ENCODE assay signal across 8 mouse cellular contexts in genomic region chr7:126797411-126798126, GRCm38 (mm10). TPM values are rescaled to one million over a fixed set of nuclear protein-coding genes. Genes with fewer than 3 reads are reported as not detected.
DNase-seq lines count a peak whose midpoint lies in the region; ATAC-seq and TF ChIP-seq lines count a peak whose summit lies in the region.

Gene Fam57b (plus strand): TSS chr7:126797668.

- peak within 1 kb of the TSS; percentile 94 for H3K4me2 ChIP-seq in hindbrain, postnatal 0 days (ENCODE audit: low read depth, low read length)
- H3K4me2 ChIP-seq in neural tube, embryonic 15.5 days, result peak within 1 kb of the TSS; percentile 89

- H3K4me3 ChIP-seq in hindbrain, postnatal 0 days (ENCODE audit: low read length), result peak within 1 kb of the TSS; percentile 84
- peak within 1 kb of the TSS; percentile 85 for H3K4me3 ChIP-seq in neural tube, embryonic 15.5 days (replicated peaks)

- no peak for ATAC-seq in hindbrain, postnatal 0 days
- no peak for ATAC-seq in neural tube, embryonic 15.5 days (ENCODE audit: low FRiP score)

- H3K4me1 ChIP-seq in hindbrain, postnatal 0 days (ENCODE audit: insufficient read depth, low read length), result peaks cover 5% of the 10 kb centered on the region
- peaks cover 51% of the 10 kb centered on the region for H3K4me1 ChIP-seq in neural tube, embryonic 15.5 days

- H3K36me3 ChIP-seq in hindbrain, postnatal 0 days (ENCODE audit: insufficient read depth, low read length), result peaks cover 23% of the 10 kb centered on the region
- peaks cover 36% of the 10 kb centered on the region for H3K36me3 ChIP-seq in neural tube, embryonic 15.5 days

- H3K9me3 ChIP-seq in hindbrain, postnatal 0 days (ENCODE audit: low read length), result no peaks in the 10 kb centered on the region
- H3K9me3 ChIP-seq in neural tube, embryonic 15.5 days (replicated peaks), result no peaks in the 10 kb centered on the region

- H3K9ac ChIP-seq in hindbrain, postnatal 0 days (replicated peaks; ENCODE audit: low read length), result peak within 1 kb of the TSS; percentile 86
- H3K9ac ChIP-seq in neural tube, embryonic 15.5 days (replicated peaks), result peak within 1 kb of the TSS; percentile 81

- 15% methylated on average over 21 of the region's 21 CpGs for WGBS in hindbrain, postnatal 0 days
- 26% methylated on average over 21 of the region's 21 CpGs for WGBS in neural tube, embryonic 15.5 days

- no peak for TF ChIP-seq CTCF in hindbrain, postnatal 0 days (IDR thresholded peaks at IDR 0.05; ENCODE audit: low read depth)

- H3K27ac ChIP-seq in hindbrain, postnatal 0 days, result peak within 1 kb of the TSS; percentile 94
- peak within 1 kb of the TSS; percentile 95 for H3K27ac ChIP-seq in neural tube, embryonic 15.5 days (replicated peaks)

- DNase-seq in layer of hippocampus, adult 8-10 months (ENCODE audit: low spot score in 2 of 2), result no peak
- DNase-seq in layer of hippocampus, adult 9-10 months (ENCODE audit: low spot score), result no peak
- DNase-seq in brain, adult 2 months (ENCODE audit: low read depth, low spot score), result peak; percentile 71
- DNase-seq in gastrocnemius, adult 8-10 months (ENCODE audit: low spot score in 2 of 2), result no peak
- peak; percentile 68 for DNase-seq in hindbrain, postnatal 0 days (ENCODE audit: low spot score)
- peak; percentile 39 for DNase-seq in liver
- no peak for DNase-seq in urinary bladder, postnatal 25 days (ENCODE audit: low spot score)

- H3K27me3 ChIP-seq in hindbrain, postnatal 0 days (ENCODE audit: insufficient read depth, low read length), result no peaks in the 10 kb centered on the region
- no peaks in the 10 kb centered on the region for H3K27me3 ChIP-seq in neural tube, embryonic 15.5 days (replicated peaks)

RNA-seq across cellular contexts. Expression of gene Fam57b, which starts in this region (rescaled TPM):
- total RNA-seq in layer of hippocampus, adult 8-10 months (2022), result 10 to 100 TPM; 57.3 to 67.6 (median 62.6) TPM
- 10 to 100 TPM; 49.5 to 78.2 (median 66.4) TPM for total RNA-seq in gastrocnemius, adult 8-10 months (2022)
- 40.1 and 44.8 TPM in 2 replicates for total RNA-seq in hindbrain, postnatal 0 days (2014; rRNA removed)
- polyA plus RNA-seq in hindbrain, postnatal 0 days (2015; fragmentation: Nextera tagmentation; extraction: Ambion mirVana), result 40.7 and 44.3 TPM in 2 replicates
- polyA plus RNA-seq in neural tube, embryonic 15.5 days (2015; fragmentation: Nextera tagmentation; extraction: Ambion mirVana), result 48.2 and 54.4 TPM in 2 replicates

Comparison
In these comparisons a context has a peak if more than half of its experiments do, and no peak if none do; other contexts are left out.
1. DNase-seq: peak in brain, adult 2 months (single experiment), hindbrain, postnatal 0 days (single experiment) and liver (single experiment); none in layer of hippocampus, adult 8-10 months (0 of 2), layer of hippocampus, adult 9-10 months (single experiment), gastrocnemius, adult 8-10 months (0 of 2) and urinary bladder, postnatal 25 days (single experiment).